Mouse (Mus musculus) layer of hippocampus, postnatal 10 days (tissue): ENCODE results near the gene Arhgef3. TPM values are rescaled to one million over a fixed set of nuclear protein-coding genes. Genes with fewer than 3 reads are reported as not detected.

Source experiments
- microRNA-seq, 2 experiments: library from miRNA; unstranded; fragments of <30 nt; microRNA quantifications; one replicate each; pipeline ENCODE4 v1.2.0; 2021
- total RNA-seq, 2 experiments: library from RNA; stranded (reverse); gene quantifications; 2 replicates each; pipeline ENCODE4 v1.2.3; 2021

Arhgef3 gene
- total RNA-seq, 2 experiments from 2014 or later, result 34.4 to 35.7 TPM

Small RNA genes within 50 kb of the gene (microRNA-seq; reads per million reads assigned to microRNA genes)
- 0 reads per million in 2 experiments for gene Gm23633

Other genes starting within 250 kb of the Arhgef3 start
- under 1 TPM; 0.31 to 0.37 TPM for gene Asb14, start 220.3 kb upstream of the Arhgef3 start, total RNA-seq
- gene Appl1, start 143.7 kb upstream of the Arhgef3 start, total RNA-seq, result 10 to 100 TPM; 63.3 to 67.0 TPM
- gene Hesx1, start 120.5 kb upstream of the Arhgef3 start, total RNA-seq, result not detected
- 1 to 10 TPM; 5.8 to 6.5 TPM for gene Il17rd, start 76.0 kb upstream of the Arhgef3 start, total RNA-seq